Mouse (Mus musculus) hindbrain, embryonic 15.5 days (tissue): ENCODE data around the gene Nfkb2. TPM values are rescaled to one million over a fixed set of nuclear protein-coding genes. Genes with fewer than 3 reads are reported as not detected.

Experiments used
- ATAC-seq: fragments of 200-750 bp; cut with Nextera tagmentation; 2 replicates; pipeline ENCODE4 v1.8.0; 2017; ENCODE audit warnings: low read depth, moderate number of reproducible peaks, moderate TSS enrichment; ENCODE audit not compliant: low FRiP score
- H3K27ac ChIP-seq: fragments of 300-500 bp; sonication (generic); replicated peaks from 2 replicates; pipeline ENCODE4 v1.5.1; 2015; ENCODE audit warnings: mild to moderate bottlenecking, inconsistent platforms
- H3K27me3 ChIP-seq: fragments of 300-500 bp; sonication (generic); 2 replicates; pipeline ENCODE4 v1.6.1; 2015; ENCODE audit warnings: control low read depth, inconsistent platforms
- H3K36me3 ChIP-seq: fragments of 300-500 bp; sonication (generic); 2 replicates; pipeline ENCODE4 v1.6.1; 2015; ENCODE audit warnings: control low read depth, inconsistent platforms
- H3K4me1 ChIP-seq: fragments of 300-500 bp; sonication (generic); replicated peaks from 2 replicates; pipeline ENCODE4 v1.6.1; 2015; ENCODE audit warnings: control low read depth, inconsistent platforms
- H3K4me2 ChIP-seq: fragments of 300-500 bp; sonication (generic); 2 replicates; pipeline ENCODE4 v1.6.1; 2015; ENCODE audit warnings: moderate library complexity, mild to moderate bottlenecking, inconsistent platforms
- H3K4me3 ChIP-seq: fragments of 300-500 bp; sonication (generic); 2 replicates; pipeline ENCODE4 v1.5.1; 2015; ENCODE audit warnings: mild to moderate bottlenecking, inconsistent platforms
- H3K9ac ChIP-seq: fragments of 300-500 bp; sonication (generic); 2 replicates; pipeline ENCODE4 v1.6.1; 2015; ENCODE audit warnings: inconsistent platforms
- H3K9me3 ChIP-seq: fragments of 300-500 bp; sonication (generic); 2 replicates; pipeline ENCODE4 v1.6.1; 2016; ENCODE audit warnings: control low read depth, inconsistent platforms
- WGBS: fragments of 180-500 bp; shearing (Covaris S2); methylation state at CpG from one replicate; pipeline ENCODE4 v1.1.7; 2015; 5-methylcytosine and 5-hydroxymethylcytosine counted together
- polyA plus RNA-seq: library from polyadenylated mRNA; unstranded; fragments of >200 nt; fragmentation: Nextera tagmentation; extraction: Ambion mirVana; gene quantifications from 2 replicates; pipeline ENCODE4 v1.2.1, GENCODE M21; 2015

Gene Nfkb2
- polyA plus RNA-seq: 2.8 and 3.3 TPM in 2 replicates

DNA sequence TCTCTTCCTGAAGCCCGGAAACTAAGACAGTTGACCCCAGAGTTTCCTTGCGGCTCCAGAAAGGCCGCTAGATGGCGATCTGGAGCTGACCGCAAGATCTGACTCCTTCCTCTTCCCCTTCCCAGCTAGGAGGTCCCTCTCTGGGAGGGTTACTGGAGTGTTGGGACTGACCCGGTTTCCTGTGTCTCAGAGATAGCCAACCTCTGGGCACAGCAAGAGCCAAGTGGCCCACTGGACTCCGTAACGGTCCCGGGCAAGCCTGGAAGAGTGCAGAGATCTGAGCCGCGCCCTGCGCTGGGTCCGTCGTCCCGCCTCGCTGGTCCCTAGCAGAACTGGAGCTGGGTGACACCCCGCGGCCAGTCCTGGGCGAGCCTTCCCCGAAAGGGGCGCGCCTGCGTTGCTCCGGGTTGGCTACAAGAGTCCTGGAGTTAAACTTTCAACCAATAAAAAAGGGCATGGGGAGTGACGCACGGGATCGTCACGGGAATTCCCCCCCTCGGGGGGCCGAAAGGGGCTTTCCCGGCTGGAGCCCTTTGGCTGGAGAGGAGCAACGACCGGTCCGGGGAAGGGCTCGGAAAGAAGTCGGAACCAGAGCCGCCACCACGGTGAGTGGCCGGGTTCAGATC lies at the start of gene Nfkb2:
Gene Nfkb2, plus strand, starts transcription at position 105 of the 626 bp plus-strand sequence.
- Histone ChIP-seq H3K36me3 (no peaks in the 10 kb centered on the region), H3K27me3 (peaks cover 25% of the 10 kb centered on the region), H3K27ac (peak within 1 kb of the TSS; percentile 72)

GRCm38 (mm10) chr19:46264762-46265161 lies 39.4 kb upstream of the Nfkb2 start:
- Histone ChIP-seq H3K27ac (no peak overlapping the region), H3K9me3 (no peaks in the 10 kb centered on the region), H3K4me3 (no peak overlapping the region), H3K4me2 (no peak overlapping the region), H3K27me3 (no peaks in the 10 kb centered on the region), H3K36me3 (peaks cover 91% of the 10 kb centered on the region), H3K4me1 (no peaks in the 10 kb centered on the region), H3K9ac (no peak overlapping the region)
- ATAC-seq: no peak
- WGBS: 94% methylated on average over 7 of the region's 7 CpGs

More for the DNA sequence above, at the start of gene Nfkb2:
- H3K9ac ChIP-seq: peak within 1 kb of the TSS; percentile 42; the same call in 1 of the 2 replicates
- peak within 1 kb of the TSS; percentile 97 for H3K4me2 ChIP-seq
- H3K4me3 ChIP-seq: peak within 1 kb of the TSS; percentile 50
- peak; percentile 82 for ATAC-seq
- H3K4me1 ChIP-seq: peaks cover 22% of the 10 kb centered on the region
- no peaks in the 10 kb centered on the region for H3K9me3 ChIP-seq
- under 1% methylated on average over 39 of the region's 39 CpGs for WGBS

DNA sequence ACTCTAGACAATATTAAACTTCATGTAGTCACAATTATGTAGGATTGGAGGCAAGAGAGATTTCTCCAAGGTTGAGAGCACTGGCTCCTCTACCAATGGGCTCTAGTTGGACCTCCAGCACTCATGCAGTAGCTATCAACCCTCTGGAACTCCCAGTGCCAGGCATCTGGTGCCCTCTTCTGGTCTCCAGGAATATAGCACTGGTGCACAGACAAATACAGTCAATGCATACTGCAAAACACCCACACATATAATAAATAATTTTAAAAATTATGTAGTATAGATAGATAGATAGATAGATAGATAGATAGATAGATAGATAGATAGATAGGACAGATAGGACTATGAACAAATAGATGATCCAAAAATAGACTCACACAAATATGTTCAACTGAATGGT lies 28.8 kb upstream of the Nfkb2 start:
- Histone ChIP-seq H3K36me3 (peaks cover 65% of the 10 kb centered on the region), H3K9ac (no peak overlapping the region), H3K27me3 (no peaks in the 10 kb centered on the region), H3K27ac (no peak overlapping the region), H3K4me1 (no peaks in the 10 kb centered on the region), H3K9me3 (no peaks in the 10 kb centered on the region), H3K4me2 (no peak overlapping the region), H3K4me3 (no peak overlapping the region)
- no peak for ATAC-seq

GRCm38 (mm10) chr19:46282081-46282849 lies 21.9 kb upstream of the Nfkb2 start:
- H3K9me3 ChIP-seq: no peaks in the 10 kb centered on the region

GRCm38 (mm10) chr19:46284686-46285085 lies 19.4 kb upstream of the Nfkb2 start:
- no peak overlapping the region for H3K4me2 ChIP-seq
- 93% methylated on average over 4 of the region's 4 CpGs for WGBS

More at GRCm38 (mm10) chr19:46282081-46282849, 21.9 kb upstream of the Nfkb2 start:
- Histone ChIP-seq H3K4me2 (no peak overlapping the region), H3K4me1 (no peaks in the 10 kb centered on the region), H3K27me3 (no peaks in the 10 kb centered on the region), H3K27ac (no peak overlapping the region), H3K36me3 (peaks cover 81% of the 10 kb centered on the region), H3K9ac (no peak overlapping the region), H3K4me3 (no peak overlapping the region)
- ATAC-seq: no peak
- 97% methylated on average over 11 of the region's 11 CpGs for WGBS

DNA sequence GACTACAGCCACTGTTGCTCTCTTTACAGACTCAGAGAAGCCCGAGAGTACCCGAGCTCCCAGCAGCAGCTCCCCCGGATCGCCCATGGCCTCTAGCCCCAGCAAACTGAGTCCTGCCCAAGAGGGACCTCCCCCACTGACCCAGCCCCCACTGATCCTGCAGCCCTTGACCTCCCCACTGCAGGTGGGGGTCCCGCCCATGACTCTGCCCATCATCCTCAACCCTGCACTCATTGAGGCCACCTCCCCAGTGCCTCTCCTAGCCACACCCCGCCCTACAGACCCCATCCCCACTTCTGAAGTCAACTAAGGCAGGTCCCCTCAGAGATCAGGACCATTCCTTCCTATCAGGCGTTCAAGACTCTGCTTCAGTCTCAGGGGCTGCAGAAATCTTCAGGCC lies 18.5 kb upstream of the Nfkb2 start:
- H3K4me3 ChIP-seq: no peak overlapping the region
- WGBS: 87% methylated on average over 7 of the region's 7 CpGs
- H3K27me3 ChIP-seq: no peaks in the 10 kb centered on the region
- no peaks in the 10 kb centered on the region for H3K4me1 ChIP-seq
- ATAC-seq: no peak
- peaks cover 60% of the 10 kb centered on the region for H3K36me3 ChIP-seq
- H3K4me2 ChIP-seq: no peak overlapping the region
- H3K27ac ChIP-seq: no peak overlapping the region
- H3K9me3 ChIP-seq: no peaks in the 10 kb centered on the region
- H3K9ac ChIP-seq: no peak overlapping the region

More at GRCm38 (mm10) chr19:46284686-46285085, 19.4 kb upstream of the Nfkb2 start:
- Histone ChIP-seq H3K9ac (no peak overlapping the region), H3K9me3 (no peaks in the 10 kb centered on the region), H3K36me3 (peaks cover 69% of the 10 kb centered on the region), H3K4me3 (no peak overlapping the region), H3K4me1 (no peaks in the 10 kb centered on the region), H3K27me3 (no peaks in the 10 kb centered on the region), H3K27ac (no peak overlapping the region)
- ATAC-seq: no peak

DNA sequence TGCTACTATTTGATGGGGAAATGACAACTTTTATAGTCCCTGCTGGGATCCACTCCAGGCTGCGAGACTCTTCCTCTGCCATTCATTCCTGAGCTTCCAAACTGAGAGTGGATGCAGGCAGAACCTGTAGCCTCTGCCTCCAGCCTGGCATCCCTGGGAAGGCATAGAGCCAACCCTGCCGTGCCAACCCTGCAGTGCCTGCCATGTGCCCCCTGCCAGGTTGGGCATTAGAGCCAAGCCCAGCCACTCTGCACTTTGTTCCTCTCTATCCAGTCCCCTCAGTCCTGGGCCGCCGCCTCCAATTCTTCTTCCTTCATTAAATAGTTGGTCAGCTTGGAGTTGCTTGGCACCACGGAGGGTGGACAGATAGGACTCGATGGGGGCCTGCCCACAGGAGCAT lies 18.1 kb upstream of the Nfkb2 start:
- no peak overlapping the region for H3K27ac ChIP-seq
- H3K9ac ChIP-seq: no peak overlapping the region
- H3K4me1 ChIP-seq: no peaks in the 10 kb centered on the region
- 80% methylated on average over 6 of the region's 6 CpGs for WGBS
- peaks cover 56% of the 10 kb centered on the region for H3K36me3 ChIP-seq
- no peak for ATAC-seq
- H3K9me3 ChIP-seq: no peaks in the 10 kb centered on the region
- H3K27me3 ChIP-seq: no peaks in the 10 kb centered on the region
- H3K4me3 ChIP-seq: no peak overlapping the region
- no peak overlapping the region for H3K4me2 ChIP-seq

- Histone ChIP-seq H3K27me3 (no peaks in the 10 kb centered on the region), H3K36me3 (peaks cover 47% of the 10 kb centered on the region), H3K4me3 (no peak overlapping the region), H3K4me1 (no peaks in the 10 kb centered on the region), H3K4me2 (no peak overlapping the region), H3K9me3 (no peaks in the 10 kb centered on the region), H3K9ac (no peak overlapping the region), H3K27ac (no peak overlapping the region)
- no peak for ATAC-seq
- WGBS: 95% methylated on average over 3 of the region's 3 CpGs
Measured at GRCm38 (mm10) chr19:46286926-46287325, 17.2 kb upstream of the Nfkb2 start.

- no peak for ATAC-seq
- Histone ChIP-seq H3K9ac (no peak overlapping the region), H3K4me2 (no peak overlapping the region), H3K36me3 (peaks cover 41% of the 10 kb centered on the region), H3K27me3 (no peaks in the 10 kb centered on the region), H3K27ac (no peak overlapping the region), H3K4me1 (no peaks in the 10 kb centered on the region), H3K9me3 (no peaks in the 10 kb centered on the region), H3K4me3 (no peak overlapping the region)
- 90% methylated on average over 3 of the region's 3 CpGs for WGBS
Measured at GRCm38 (mm10) chr19:46287566-46287965, 16.6 kb upstream of the Nfkb2 start.

DNA sequence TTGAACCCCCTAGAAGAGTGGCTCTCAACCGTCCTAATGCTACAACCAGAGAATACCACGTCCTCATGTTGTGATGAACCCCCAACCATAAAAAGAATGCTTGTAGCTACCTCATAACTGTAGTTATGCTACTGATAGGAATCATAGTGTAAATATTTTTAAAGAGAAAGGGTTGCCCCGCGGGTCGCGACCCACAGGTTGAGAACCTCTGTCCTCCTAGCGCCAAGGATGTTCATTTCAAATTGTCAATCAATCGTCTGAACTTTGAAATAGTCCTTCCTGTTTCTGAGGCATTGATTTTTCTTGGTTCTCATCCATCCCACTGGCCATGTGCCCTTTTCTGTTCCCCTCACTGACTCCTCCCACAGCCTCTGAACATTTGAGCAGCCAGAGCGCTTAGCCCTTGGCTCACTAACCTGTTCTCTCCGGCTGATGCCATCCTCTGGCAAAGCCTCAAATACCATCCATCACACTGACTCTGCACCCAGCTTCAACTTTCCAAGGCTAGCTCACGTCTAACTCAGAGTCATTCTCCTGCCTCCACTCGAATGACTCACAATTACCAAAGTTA lies 13.5 kb upstream of the Nfkb2 start:
- no peaks in the 10 kb centered on the region for H3K9me3 ChIP-seq
- no peak overlapping the region for H3K27ac ChIP-seq
- H3K9ac ChIP-seq: no peak overlapping the region
- H3K27me3 ChIP-seq: no peaks in the 10 kb centered on the region
- ATAC-seq: no peak
- no peak overlapping the region for H3K4me2 ChIP-seq
- H3K4me1 ChIP-seq: no peaks in the 10 kb centered on the region
- H3K4me3 ChIP-seq: no peak overlapping the region
- peaks cover 16% of the 10 kb centered on the region for H3K36me3 ChIP-seq
- 70% methylated on average over 12 of the region's 12 CpGs for WGBS

DNA sequence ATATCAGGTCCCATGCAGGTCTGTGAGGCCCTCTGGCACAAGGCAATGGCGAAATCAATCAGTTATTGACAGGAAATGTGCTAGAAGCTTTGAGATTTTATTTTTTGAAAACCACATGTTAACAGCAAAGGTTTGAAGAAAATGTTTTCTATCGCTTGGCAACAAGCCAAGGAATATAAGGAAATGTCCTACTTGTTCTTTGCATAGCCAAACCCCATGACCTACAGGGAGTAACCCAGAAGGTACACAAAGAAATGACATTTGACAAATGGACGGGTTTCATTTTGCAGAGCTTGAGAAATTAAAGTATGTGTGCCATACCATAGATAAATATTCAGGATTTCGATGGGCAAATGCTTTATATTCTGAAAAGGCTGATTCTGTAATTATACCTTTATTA lies 7.2 kb upstream of the Nfkb2 start:
- Histone ChIP-seq H3K9me3 (no peaks in the 10 kb centered on the region), H3K27ac (no peak overlapping the region), H3K36me3 (no peaks in the 10 kb centered on the region), H3K4me1 (no peaks in the 10 kb centered on the region), H3K4me3 (no peak overlapping the region), H3K9ac (no peak overlapping the region), H3K4me2 (no peak overlapping the region), H3K27me3 (no peaks in the 10 kb centered on the region)
- 78% methylated on average over 4 of the region's 4 CpGs for WGBS
- no peak for ATAC-seq

- Histone ChIP-seq H3K36me3 (no peaks in the 10 kb centered on the region), H3K9me3 (no peaks in the 10 kb centered on the region), H3K4me2 (no peak overlapping the region), H3K9ac (no peak overlapping the region), H3K4me1 (peaks cover 14% of the 10 kb centered on the region), H3K4me3 (no peak overlapping the region), H3K27me3 (0 out of 2 replicates have a peak, but pooled peaks cover 5% of the 10 kb centered on the region), H3K27ac (no peak overlapping the region)
- no peak for ATAC-seq
- WGBS: 35% methylated on average over 8 of the region's 8 CpGs
Measured at GRCm38 (mm10) chr19:46300294-46301045, 3.6 kb upstream of the Nfkb2 start.
